Mouse (Mus musculus): Measurements from ENCODE around the gene Lrp6. TPM values are rescaled to one million over a fixed set of nuclear protein-coding genes. Genes with fewer than 3 reads are reported as not detected.

Gene Lrp6
- polyA plus RNA-seq, 1 experiment: 0.21 TPM

GRCm38 (mm10) chr6:134582110-134582509 is 15.3 kb upstream of the Lrp6 start:
- no peaks in the 10 kb centered on the region for H3K9me3 ChIP-seq (ENCODE audit: control insufficient read depth, low read length)
- no peak for TF ChIP-seq GATA1 (IDR thresholded peaks at IDR 0.05; ENCODE audit: low read length)
- TF ChIP-seq TAL1 (IDR thresholded peaks at IDR 0.05; ENCODE audit: low read length): no peak
- H3K4me3 ChIP-seq (replicated peaks): no peak overlapping the region
- H3K36me3 ChIP-seq (ENCODE audit: control insufficient read depth): no peaks in the 10 kb centered on the region
- peaks cover 2% of the 10 kb centered on the region; the same call in 1 of the 2 replicates for H3K27me3 ChIP-seq (ENCODE audit: control insufficient read depth)
- H3K4me1 ChIP-seq (ENCODE audit: control insufficient read depth): no peaks in the 10 kb centered on the region

GRCm38 (mm10) chr6:134579506-134579905 is 12.7 kb upstream of the Lrp6 start:
- Histone ChIP-seq H3K4me1 (ENCODE audit: control insufficient read depth) (no peaks in the 10 kb centered on the region), H3K9me3 (ENCODE audit: control insufficient read depth, low read length) (no peaks in the 10 kb centered on the region), H3K36me3 (ENCODE audit: control insufficient read depth) (no peaks in the 10 kb centered on the region), H3K27me3 (ENCODE audit: control insufficient read depth) (peaks cover 10% of the 10 kb centered on the region), H3K4me3 (replicated peaks) (no peak overlapping the region)
- TF ChIP-seq TAL1 (IDR thresholded peaks at IDR 0.05; ENCODE audit: low read length) (no peak), GATA1 (IDR thresholded peaks at IDR 0.05; ENCODE audit: low read length) (no peak)

- H3K9me3 ChIP-seq (ENCODE audit: control insufficient read depth, low read length): no peaks in the 10 kb centered on the region
- no peaks in the 10 kb centered on the region for H3K4me1 ChIP-seq (ENCODE audit: control insufficient read depth)
- no peak for TF ChIP-seq TAL1 (IDR thresholded peaks at IDR 0.05; ENCODE audit: low read length)
- no peak for TF ChIP-seq GATA1 (IDR thresholded peaks at IDR 0.05; ENCODE audit: low read length)
- no peak overlapping the region for H3K4me3 ChIP-seq (replicated peaks)
- H3K27me3 ChIP-seq (ENCODE audit: control insufficient read depth): peaks cover 11% of the 10 kb centered on the region
- no peaks in the 10 kb centered on the region for H3K36me3 ChIP-seq (ENCODE audit: control insufficient read depth)
Observed at GRCm38 (mm10) chr6:134578039-134578438, 11.3 kb upstream of the Lrp6 start.

DNA sequence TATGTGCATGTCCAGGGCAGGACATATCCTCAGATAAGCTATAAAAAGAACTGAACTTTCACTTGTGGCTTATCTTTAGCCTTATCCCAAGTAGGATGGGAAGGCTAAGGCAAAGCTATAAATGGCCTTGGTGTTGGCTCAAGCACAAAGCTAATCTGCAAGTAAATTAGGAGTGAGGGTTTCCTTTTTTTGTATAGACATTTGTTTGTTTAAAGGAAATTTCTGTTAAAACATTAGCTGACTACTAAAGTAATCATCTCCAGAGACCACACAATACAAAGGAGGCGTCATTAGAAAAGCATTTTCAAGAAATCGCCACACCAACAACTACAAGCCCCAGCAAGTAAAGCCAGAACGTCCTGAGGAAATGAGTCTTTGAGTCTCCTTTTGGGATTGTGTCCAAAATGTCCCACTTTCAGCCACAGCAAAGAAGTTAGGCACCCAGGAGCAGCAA is 8.6 kb upstream of the Lrp6 start:
- no peak for TF ChIP-seq TAL1 (IDR thresholded peaks at IDR 0.05; ENCODE audit: low read length)
- no peaks in the 10 kb centered on the region for H3K9me3 ChIP-seq (ENCODE audit: control insufficient read depth, low read length)
- H3K4me1 ChIP-seq (ENCODE audit: control insufficient read depth): no peaks in the 10 kb centered on the region
- no peaks in the 10 kb centered on the region for H3K36me3 ChIP-seq (ENCODE audit: control insufficient read depth)
- no peak overlapping the region for H3K4me3 ChIP-seq (replicated peaks)
- peaks cover 12% of the 10 kb centered on the region for H3K27me3 ChIP-seq (ENCODE audit: control insufficient read depth)

- Histone ChIP-seq H3K4me3 (replicated peaks) (no peak overlapping the region), H3K36me3 (ENCODE audit: control insufficient read depth) (no peaks in the 10 kb centered on the region), H3K9me3 (ENCODE audit: control insufficient read depth, low read length) (no peaks in the 10 kb centered on the region), H3K27me3 (ENCODE audit: control insufficient read depth) (peaks cover 3% of the 10 kb centered on the region; the same call in 1 of the 2 replicates), H3K4me1 (ENCODE audit: control insufficient read depth) (peaks cover 22% of the 10 kb centered on the region)
- TF ChIP-seq TAL1 (IDR thresholded peaks at IDR 0.05; ENCODE audit: low read length) (no peak), GATA1 (IDR thresholded peaks at IDR 0.05; ENCODE audit: low read length) (no peak)
Observed at GRCm38 (mm10) chr6:134567986-134568556, 1.3 kb upstream of the Lrp6 start.

GRCm38 (mm10) chr6:134566248-134566817 is 432 bp downstream of the Lrp6 start:
- Histone ChIP-seq H3K4me3 (replicated peaks) (peak overlapping the region; percentile 81), H3K9me3 (ENCODE audit: control insufficient read depth, low read length) (no peaks in the 10 kb centered on the region), H3K36me3 (ENCODE audit: control insufficient read depth) (no peaks in the 10 kb centered on the region), H3K4me1 (ENCODE audit: control insufficient read depth) (peaks cover 24% of the 10 kb centered on the region), H3K27me3 (ENCODE audit: control insufficient read depth) (no peaks in the 10 kb centered on the region)
- TF ChIP-seq TAL1 (IDR thresholded peaks at IDR 0.05; ENCODE audit: low read length): no peak
- no peak for TF ChIP-seq GATA1 (IDR thresholded peaks at IDR 0.05; ENCODE audit: low read length)

DNA sequence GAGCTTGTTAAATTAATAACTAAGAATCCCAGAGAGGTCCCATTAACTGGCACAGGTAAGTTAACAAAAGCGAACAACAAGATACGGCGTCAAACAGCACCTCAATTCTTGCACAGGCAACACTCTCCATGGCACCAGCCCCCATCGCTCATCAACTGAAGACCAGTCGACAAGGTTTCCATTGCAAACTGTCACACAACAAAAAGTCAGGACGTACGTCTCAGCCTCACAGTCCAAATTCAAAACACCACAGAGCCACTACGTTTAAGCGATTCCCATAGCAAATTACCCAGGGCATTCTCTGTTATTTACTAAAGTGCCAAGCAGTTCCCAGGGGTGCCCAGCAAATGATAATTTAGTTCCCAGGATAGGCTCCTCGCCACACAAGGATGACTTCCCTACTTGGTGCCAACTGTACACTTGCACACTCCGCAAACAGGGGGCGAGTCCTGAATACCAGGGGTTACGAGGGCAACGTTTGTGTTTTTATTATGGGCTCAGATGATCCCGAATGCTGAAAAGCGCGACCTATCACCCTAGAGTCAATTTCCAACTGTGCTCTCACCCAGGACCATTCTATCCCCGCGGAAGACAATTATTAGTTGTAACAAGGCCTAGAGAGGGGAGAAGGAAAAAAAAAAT is 1.0 kb downstream of the Lrp6 start:
- H3K36me3 ChIP-seq (ENCODE audit: control insufficient read depth): no peaks in the 10 kb centered on the region
- no peaks in the 10 kb centered on the region for H3K9me3 ChIP-seq (ENCODE audit: control insufficient read depth, low read length)
- H3K4me1 ChIP-seq (ENCODE audit: control insufficient read depth): peaks cover 24% of the 10 kb centered on the region
- TF ChIP-seq TAL1 (IDR thresholded peaks at IDR 0.05; ENCODE audit: low read length) (no peak), GATA1 (IDR thresholded peaks at IDR 0.05; ENCODE audit: low read length) (no peak)
- peak overlapping the region; percentile 81 for H3K4me3 ChIP-seq (replicated peaks)
- no peaks in the 10 kb centered on the region for H3K27me3 ChIP-seq (ENCODE audit: control insufficient read depth)

GRCm38 (mm10) chr6:134564539-134564938 is 2.2 kb downstream of the Lrp6 start:
- TF ChIP-seq GATA1 (IDR thresholded peaks at IDR 0.05; ENCODE audit: low read length) (no peak), TAL1 (IDR thresholded peaks at IDR 0.05; ENCODE audit: low read length) (no peak)
- Histone ChIP-seq H3K9me3 (ENCODE audit: control insufficient read depth, low read length) (no peaks in the 10 kb centered on the region), H3K4me1 (ENCODE audit: control insufficient read depth) (peaks cover 24% of the 10 kb centered on the region), H3K4me3 (replicated peaks) (no peak overlapping the region), H3K36me3 (ENCODE audit: control insufficient read depth) (no peaks in the 10 kb centered on the region), H3K27me3 (ENCODE audit: control insufficient read depth) (no peaks in the 10 kb centered on the region)

DNA sequence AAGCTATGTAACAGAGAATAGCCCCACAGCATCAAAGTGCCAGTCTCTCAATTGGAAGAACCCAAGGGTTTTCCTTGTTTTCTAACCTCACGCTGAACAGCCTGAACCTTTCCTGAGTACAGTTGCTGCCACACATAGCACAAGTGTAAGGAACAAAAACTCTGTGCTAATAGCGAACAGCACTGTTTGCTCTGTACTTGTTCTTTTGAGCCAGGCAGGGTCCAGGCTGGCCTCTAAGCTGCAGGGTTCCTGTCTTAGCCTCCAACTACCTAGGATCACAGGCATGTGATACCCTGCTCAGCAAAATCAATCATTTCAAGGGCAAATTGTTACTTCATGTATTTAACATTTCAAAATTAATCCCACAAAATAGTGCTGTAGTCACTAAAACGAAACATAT is 7.1 kb downstream of the Lrp6 start:
- peaks cover 5% of the 10 kb centered on the region for H3K4me1 ChIP-seq (ENCODE audit: control insufficient read depth)
- no peak overlapping the region for H3K4me3 ChIP-seq (replicated peaks)
- no peaks in the 10 kb centered on the region for H3K27me3 ChIP-seq (ENCODE audit: control insufficient read depth)
- TF ChIP-seq GATA1 (IDR thresholded peaks at IDR 0.05; ENCODE audit: low read length): no peak
- TF ChIP-seq TAL1 (IDR thresholded peaks at IDR 0.05; ENCODE audit: low read length): no peak
- H3K36me3 ChIP-seq (ENCODE audit: control insufficient read depth): no peaks in the 10 kb centered on the region
- H3K9me3 ChIP-seq (ENCODE audit: control insufficient read depth, low read length): no peaks in the 10 kb centered on the region

Data from erythroblast, embryonic 14.5 days (primary cell).